Mouse (Mus musculus) kidney, adult 11 months (tissue): ENCODE results near the gene Qrich2.
"Not testable (repeated sequence)": the region's sequence is repeated elsewhere in the genome, so short reads cannot be mapped to it uniquely, and the experiment has no call there.

Experiments
- DNase-seq: peaks from one replicate; pipeline ENCODE4 v3.0.0; 2022

Gene Qrich2

DNA sequence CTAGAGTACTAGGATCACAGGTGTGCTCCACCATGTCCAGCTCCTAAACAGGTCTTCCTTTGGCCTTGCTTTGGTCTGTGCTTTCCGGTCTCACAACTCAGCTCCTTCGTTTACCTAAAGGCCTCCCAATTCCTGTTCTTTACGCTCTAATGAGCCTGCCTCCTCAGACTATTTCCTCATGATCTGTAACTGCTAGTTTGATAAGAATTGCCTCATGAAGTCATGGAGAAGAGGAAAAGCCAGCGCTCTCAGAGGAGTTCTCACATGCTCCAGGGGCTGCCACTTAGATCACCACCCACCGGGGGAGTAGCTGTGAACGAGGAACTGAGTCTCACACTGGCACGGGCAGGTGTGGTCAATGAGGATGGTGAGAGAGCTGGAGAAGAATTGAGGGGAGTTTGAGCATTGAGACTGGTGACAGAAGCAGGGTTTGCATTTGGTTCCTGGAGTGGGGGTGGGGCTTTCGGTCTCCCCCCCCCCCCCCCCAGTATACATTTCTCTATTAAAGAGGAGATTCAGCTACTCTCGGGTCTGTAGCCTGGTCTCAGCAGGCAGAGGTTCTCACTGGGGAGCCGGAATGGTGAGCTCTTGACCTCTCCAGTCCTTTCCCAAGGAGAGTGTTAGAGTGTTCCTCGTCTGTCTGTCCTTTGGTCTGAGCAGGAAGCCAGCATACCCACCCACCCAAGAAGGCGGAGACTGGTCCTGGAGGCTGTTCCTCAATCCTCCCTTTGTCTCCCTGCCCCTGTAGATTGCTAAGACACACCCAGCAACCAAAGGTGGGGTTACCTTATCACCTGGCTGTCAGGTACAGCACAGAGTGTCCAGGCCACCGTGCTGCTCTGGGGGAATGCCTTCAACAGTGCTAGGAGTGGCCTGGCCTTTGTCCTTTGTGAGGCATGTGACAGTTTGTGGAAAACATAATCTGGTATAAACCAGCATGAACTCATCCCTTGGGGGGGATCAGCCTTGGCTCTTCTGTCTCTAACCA, 36.9 kb downstream of the Qrich2 start:
- DNase-seq = no peak

DNA sequence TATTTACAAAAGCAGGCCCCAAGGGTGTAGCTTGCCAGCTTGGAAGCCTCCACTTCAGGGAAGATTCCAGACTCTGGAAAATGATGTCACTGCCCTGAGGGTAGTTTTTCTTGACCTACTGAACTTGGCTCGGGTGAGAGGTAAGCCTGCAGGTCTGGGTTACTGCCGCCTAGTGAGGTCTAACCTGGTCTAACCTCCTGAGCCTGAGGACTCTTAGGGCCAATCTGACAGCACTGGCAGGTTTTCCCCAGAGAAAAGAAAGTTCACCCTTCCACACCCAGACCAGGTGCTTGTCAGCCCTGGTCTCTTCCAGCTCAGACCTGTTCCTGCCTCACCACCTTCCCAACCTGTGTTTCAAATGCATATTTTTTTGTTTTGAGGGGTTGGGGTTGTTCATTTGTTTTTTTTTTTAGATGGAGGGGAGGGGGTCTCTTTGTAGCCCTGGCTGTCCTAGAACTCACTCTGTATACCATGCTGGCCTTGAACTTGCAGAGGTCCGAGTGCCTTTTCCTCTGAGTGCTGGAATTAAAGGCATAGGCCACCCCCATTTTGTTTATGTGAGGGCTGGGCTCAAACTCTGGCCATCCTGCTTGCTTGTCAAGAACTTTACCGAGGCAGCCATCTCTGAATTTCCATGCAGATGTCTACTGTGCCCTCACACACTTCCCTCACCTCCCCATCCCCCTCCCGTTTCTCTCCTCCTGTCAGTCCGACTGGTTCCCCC, 39.0 kb downstream of the Qrich2 start:
- no peak for DNase-seq

DNA sequence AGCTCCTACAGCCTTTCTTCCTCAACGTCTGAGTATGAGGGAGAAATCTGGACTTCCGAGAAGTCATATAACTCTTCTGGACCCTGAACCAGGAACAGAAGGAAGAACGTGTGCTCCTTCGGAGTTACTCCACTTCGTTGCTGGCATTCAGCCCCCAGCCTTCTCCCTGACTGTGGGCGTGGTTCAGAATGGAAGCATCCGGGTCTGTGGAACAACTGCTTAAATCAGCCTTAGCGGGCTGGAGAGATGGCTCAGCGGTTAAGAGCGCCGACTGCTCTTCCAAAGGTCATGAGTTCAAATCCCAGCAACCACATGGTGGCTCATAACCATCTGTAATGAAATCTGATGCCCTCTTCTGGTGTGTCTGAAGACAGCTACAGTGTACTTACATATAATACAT, 39.7 kb downstream of the Qrich2 start:
- DNase-seq = not testable (repeated sequence)

DNA sequence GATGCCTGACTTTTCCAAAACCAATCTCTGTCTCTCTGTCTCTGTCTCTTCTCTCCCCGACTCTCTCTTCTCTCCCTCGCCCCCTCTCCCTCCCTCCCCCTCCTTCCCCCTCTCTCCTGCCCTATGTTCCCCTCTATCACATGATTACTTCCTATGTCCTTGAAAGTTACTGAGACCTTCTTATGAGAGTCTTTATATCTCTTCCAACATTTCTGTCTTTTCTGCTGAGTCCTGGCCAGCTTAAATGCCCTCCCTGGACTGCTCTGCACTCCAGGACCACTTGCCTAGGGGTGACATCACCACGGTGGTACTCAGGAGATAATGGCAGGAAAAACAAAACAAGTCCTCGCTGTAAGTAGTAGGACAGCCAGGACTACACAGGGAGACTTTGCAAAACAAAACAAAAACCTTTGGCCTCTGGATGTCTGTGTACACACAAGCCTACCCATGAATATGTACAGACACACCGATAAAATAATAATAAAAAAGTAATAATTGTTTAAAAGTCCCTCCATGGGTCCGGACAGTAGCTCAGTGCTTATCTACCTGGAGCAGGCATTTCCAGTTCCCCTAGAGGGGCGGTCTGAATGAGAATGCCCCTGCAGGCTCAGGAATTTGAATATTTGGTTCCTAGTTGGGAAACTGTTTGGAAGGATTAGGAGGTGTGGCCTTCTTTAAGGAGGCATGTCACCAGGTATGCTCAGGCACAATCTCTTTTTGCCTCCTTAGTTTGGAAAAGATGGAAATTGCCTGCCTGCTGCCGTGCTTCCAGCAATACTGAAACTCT, 41.2 kb downstream of the Qrich2 start:
- no peak for DNase-seq

DNA sequence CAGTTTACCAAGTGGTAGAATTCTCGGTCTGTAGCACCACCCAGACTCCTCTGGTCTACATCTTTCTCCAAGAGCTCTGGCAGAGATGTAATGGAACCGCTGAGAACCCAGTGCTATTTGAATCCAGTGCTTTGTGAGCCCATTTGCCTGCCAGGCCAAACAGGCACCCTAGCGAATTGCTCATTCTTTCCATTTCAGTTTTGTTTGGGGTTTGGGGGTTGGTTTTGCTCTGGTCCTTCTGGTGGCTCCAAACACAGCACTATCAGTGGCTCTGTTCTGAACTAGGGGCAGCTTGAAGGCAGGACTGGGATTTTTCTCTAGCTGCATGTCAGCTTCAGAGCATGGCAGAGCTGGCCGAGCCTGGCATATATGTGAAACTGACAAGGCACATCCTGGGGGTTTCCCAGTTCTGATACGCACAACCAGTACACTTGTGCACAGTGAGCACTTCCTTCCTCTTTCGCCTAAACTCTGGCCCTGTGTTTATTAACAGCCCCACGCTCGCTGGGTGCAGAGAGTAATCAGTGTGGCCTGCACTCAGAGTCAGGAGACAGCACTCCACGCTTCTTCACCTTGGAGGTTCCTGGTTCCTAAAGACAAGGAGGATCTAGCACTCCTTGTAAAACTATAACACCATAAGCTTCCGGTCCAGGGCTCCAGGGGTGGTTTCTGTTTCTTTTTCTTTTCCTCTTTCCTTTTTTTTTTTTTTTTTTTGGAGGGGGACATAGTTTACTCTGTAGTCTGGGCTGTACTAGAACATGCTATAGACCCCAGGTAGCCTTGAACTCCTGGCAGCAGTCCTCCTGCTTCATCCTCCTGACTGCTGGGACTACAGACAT, 42.0 kb downstream of the Qrich2 start:
- no peak for DNase-seq

DNA sequence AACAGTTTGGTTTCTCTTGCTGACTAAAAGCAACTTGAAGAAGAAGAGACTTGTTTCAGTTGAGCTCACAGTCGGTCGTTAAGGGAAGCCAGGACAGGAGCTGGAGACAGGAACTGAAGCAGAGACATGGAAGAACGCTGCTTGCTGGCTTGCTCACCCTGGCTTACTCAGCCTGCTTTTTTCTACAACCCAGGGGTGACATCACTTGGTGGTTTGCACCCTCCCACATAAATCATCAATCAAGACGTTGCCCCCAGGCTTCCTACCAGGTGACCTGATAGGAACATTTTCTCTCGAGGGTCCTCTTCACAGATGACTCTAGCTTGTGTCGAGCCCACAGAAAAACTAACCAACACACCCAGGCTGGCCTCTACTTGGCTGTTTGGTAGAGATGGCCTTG, 42.8 kb downstream of the Qrich2 start:
- no peak for DNase-seq

DNA sequence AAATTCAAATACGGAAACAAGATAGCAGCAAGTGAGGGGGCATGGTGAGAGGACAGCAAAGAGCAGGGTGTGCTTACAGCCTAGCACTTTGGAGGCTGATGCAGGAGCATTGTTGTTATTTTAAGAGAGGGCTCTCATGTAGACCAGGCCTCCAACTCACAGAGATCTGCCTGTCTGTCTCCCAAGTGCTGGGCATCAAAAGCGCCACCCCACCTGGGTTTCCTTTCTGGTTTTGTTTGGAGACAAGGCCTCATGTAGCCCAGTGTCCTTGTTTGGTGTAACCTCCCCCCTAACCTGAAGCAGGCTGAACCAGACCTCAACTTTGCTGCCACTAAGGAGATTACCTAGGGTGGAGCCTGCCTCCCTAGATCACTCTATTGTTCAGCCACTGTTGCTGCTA, 43.5 kb downstream of the Qrich2 start:
- DNase-seq = no peak

DNA sequence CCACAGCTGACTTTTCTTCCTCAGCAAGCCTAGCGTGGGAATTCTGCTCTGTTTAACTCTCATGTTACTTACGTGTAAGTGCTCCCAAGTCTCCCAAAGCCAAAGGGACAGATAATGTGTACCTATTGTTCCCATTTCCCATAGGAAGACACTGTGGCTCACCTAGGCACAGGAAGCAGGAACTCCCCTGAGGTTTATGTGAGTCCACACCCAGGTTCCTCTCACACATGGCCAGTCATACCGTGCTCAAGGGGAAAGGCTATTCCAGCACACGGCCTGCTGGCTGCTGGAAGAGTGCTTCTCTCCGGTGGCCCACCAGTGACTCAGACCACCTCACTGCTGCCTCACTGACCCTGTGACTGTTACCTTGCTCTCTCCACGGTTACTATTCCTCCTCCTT, 44.9 kb downstream of the Qrich2 start:
- DNase-seq = no peak

DNA sequence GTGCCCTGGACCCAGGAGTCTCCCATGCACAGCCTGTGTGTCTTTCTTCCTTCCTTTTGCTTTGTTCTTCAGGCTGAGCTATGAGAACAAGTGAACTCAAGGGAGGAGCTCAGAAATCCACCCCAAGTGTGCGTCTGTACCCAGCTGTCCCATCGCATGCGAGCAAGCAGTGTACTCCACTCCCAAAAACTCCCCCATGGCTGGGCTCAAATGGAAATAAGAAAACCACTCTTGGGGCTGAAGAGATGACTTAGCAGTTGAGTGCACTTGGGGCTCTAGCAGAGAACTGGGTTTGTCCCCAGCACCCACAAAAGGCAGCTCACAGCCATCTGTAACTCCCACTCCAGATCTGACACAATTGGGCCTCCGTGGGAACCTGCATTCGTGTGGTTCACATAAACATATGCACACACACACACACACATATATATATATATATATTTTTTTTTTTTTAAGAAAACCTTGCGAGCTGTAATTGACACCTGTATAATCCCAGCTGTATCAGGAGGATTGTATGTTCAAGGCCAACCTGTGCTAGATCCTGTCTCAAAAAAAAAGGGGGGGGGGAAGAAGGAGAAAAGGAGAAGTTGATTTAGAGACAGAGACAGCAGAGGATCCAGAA, 47.1 kb downstream of the Qrich2 start:
- DNase-seq = no peak

DNA sequence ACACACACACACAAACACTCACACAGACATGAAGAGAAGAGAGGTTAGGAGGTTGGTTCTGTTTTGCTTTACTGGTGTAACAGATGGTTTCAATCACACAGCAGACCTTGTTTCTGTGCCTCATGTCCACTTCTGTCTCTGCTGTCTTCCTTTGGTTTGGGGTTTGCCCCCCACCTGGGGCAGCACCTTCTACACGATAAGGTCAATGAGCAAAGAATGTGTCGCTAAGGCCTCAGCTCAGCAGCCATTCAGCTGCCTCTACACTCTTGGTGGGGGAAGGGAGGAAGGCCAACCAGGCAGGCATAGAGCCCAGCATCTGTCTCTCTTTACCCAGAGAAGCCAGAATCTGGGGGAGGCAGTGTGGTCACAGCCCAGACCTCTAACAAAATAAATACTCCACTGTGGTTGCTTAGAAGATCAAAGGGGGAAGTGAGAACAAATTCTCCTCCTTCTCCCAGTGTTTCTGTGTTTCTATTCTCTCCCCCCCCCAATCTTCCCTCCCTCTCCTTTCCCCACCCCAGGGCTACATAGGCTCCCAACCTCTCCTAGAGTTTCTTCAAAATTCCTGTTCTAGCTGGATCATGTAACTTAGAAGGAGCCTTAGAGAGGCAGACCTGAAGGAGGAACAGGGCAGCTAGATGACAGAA, 47.7 kb downstream of the Qrich2 start:
- DNase-seq = no peak

DNA sequence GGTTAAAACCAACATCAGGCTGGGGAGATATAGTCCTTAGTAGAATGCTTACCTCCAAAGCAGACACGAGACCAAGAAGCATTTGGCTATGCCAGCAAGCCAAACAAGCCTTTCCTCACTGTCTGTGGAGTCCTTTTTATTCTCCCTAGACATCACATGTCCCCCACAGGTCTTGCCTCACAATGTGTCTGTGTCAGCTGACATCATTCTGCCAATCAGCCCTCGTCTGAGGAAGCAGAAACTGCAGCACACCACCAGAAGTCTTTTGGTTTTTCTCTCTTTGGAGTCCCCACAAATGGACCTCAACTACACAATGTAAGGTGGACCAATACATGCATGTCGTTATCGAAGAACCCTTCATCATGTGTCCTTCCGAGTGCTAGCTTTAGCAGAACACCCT, 49.0 kb downstream of the Qrich2 start:
- no peak for DNase-seq

DNA sequence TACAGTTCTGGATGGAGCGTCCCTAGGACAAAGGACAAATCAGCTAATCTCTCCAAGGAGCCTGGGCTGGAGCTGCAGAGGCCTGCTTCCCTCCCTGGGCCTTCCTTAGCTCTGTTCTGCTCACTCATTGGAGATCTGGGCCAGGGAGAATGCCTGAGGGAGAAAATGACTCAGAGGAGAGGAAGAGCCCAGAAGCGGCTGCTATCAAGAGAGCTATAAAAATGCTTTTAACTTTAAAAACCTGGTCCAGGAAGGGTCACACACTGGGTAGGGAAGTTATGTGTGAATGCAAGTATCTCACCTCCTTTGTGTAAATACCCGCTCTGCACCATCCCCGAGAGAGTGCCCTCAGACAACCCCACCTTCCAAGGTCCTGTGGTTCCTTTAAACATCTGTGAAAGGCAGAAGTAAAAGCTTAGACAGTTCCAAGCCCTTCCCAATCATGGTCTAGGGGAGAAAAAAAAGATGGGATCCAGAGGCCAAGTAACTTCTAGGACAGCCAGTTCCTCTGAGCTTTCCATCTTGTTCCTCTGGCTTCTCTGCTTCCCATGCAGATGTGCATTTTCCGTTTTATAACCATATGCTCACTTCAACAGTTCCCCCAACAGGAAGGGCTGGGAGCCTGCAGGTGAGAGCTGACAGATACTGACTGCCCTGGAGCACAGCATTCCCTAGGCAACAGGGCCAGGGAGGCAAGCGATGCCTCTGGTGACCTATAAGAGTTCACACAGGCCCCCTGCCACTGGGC, 49.7 kb downstream of the Qrich2 start:
- DNase-seq = no peak

DNA sequence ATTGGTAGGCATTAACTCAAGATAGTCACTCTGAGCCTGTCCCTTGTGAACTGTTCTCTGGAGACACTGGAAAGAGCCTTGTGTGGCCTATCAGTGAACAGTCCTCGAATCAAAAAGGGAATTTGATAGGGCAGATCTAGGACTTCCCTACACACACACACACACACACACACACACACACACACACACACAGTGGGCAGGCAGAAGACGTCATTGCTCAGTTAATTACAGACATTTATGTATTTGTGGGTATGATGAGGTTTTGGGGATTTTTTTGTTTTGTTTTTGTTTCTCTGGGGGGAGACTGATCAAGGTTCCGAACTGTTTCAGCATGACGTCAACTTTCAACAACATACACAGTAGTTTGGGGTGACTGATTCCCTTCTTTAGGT, 52.4 kb downstream of the Qrich2 start:
- DNase-seq = no peak

DNA sequence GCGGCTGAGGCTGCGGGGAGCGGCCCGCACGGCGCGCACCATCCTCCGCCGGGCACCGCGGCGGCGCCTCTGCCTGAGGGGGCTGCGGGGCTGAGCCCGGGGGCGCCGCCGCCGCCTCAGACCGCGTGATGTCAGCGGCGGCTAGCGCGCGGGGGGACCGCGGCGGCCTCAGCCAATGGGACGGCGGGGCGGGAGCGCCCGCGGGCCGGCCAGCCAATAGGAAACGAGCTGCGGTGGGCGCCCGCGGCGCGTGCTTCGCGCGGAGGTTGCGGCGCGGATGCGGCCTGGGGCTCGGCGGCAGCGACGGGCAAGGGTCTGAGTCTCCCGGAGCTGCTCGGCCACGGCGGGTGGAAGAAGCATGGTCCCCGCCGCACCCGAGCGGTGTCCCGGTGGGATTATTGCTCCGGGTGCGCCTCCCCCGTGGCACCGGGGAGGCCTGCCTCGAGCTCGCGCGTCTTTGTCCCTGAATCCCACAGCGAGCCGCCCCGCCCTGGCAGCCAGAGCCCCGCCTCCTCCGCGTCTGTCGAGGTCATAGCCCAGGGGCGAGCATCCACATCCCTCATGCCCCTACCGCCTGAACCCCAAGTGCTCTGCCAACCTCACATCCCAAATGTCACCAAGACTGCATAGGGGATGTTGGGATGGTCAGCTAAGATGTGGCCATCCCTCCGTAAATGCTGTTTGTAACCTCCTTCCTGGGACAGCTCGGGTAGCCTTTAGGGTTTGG, 53.0 kb downstream of the Qrich2 start, which contains the start of gene Rnf157:
Rnf157 (minus strand) TSS at position 129 of the 727 bp plus-strand sequence.
- DNase-seq = peak; percentile 66

DNA sequence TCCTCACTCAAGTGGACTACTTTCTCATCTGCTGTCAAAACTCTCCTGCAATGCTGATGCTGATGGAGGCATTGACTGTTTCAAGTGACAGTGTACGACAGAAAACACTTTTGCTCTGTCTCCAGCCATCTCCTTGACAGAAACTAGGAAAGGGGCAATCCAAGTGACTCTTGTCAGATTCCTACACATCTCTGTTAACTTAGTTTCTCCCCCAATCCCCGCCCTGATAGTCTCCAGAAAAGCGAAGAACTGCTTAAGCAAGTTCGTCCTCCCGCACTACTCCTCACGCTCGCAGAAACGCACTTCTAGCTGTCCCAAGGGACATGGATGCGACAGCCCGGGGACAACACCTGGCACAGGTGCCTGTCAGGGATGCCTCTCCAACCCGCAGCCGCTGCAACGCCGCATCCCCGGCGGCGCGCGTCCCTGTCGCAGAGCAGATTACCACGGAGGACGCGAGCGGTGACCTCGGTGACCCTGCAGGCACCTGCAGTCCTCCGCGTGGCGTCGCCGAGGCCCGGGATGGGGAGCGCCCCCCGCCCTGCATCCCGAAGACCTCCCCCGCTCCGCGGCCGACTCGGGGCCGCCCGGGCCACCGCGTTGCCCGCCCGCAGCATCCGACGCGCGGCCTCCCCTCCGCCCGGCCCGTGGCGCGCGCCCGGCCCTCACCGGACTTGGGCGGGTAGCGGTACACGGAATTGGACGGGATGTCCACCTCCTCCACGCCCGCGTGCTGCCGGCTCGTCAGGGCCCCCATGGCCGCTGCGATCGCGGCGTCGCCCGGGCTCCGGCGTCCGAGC, 53.8 kb downstream of the Qrich2 start:
- DNase-seq = no peak

DNA sequence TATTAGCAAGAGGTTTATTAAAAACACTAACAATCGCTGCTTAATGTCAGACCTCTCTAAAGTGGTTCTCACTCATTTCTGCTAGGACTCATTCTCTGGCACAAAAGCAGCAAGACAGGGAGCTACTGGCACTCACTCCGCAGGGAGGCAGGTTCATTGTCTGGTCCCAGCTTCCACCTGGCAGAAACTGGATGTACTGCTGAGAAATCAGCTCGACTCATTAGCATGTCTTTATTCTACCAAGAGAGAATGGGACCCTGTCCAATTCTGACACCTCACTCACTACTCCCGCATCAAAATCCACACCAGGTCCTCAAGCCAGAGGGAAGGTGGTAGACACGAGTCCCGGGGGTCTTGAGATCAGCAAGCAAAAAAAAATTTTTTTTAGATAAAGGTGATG, 54.5 kb downstream of the Qrich2 start:
- DNase-seq = no peak

DNA sequence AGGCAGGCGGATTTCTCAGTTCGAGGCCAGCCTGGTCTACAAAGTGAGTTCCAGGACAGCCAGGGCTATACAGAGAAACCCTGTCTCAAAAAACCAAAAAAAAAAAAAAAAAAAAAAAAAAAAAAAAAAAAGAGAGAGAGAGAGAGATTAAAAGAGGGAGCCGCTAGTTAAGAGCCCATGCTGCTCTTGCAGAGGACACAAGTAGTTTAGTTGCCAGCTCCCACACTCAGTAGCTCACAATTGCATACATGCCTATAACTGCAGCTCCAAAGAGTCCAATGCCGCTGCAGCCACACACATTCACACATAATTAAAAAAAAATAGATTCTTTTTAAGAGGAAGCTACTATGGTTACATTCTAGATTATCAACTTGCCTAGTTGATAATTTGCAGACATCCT, 55.6 kb downstream of the Qrich2 start:
- DNase-seq = not testable (repeated sequence)

DNA sequence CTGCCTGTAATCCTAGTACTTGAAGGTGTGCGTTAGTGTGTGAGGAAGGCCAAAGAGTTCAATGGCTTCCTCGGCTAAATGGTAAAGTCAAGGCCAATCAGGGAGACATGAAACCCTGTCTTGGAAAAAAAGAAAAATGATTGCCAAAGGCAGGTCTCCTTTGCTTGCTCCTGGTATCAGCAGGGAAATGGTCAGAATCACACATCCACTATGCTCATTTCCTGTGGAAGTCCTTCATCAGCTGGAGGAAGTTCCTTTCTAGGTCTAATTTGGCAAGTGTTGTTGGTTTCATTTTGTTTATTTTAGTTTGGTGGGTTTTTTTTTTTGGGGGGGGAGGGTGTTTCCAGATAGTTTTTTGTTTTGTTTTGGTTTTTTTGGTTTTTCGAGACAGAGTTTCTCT, 57.0 kb downstream of the Qrich2 start:
- no peak for DNase-seq

DNA sequence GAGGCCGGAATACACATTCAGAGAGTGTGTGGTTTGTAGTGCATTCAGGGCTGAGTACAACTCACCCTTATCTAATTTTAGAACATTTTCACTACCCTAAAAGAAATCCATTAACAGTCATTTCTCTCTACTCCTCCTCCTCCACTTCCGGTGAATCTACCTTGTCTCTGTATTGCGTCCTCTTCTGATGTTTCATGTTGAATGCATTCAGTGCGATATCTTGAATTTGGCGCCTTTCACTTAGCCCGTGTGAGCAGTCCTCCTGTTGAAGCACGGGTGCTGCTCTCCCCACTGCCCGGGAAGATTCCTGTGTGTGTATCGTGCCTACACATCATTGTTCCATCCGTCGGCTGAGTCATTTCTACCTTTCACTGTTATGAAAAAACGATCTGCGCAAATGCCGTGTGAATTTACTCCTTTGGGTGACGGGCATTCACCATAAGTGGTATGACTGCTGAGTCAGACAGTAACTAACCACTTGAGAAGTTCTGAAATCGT, 59.8 kb downstream of the Qrich2 start:
- no peak for DNase-seq
